Mouse (Mus musculus): ENCODE measurements around the gene Krtap10-4. TPM values are rescaled to one million over a fixed set of nuclear protein-coding genes. Genes with fewer than 3 reads are reported as not detected.

Gene Krtap10-4
- polyA plus RNA-seq, 1 experiment: not detected

Other genes with a start within 250 kb of the Krtap10-4 start
- gene Pttg1ip, start 245.4 kb downstream of the Krtap10-4 start, polyA plus RNA-seq (2012; rRNA removed): 70.0 and 74.8 TPM in 2 replicates
- gene Sumo3, start 221.0 kb downstream of the Krtap10-4 start, polyA plus RNA-seq (2012; rRNA removed): 368 and 420 TPM in 2 replicates
- gene Gm49325, start 220.9 kb downstream of the Krtap10-4 start, polyA plus RNA-seq (2012; rRNA removed): not detected in 2 replicates
- gene Ube2g2, start 204.8 kb downstream of the Krtap10-4 start, polyA plus RNA-seq (2012; rRNA removed): 56.9 and 57.7 TPM in 2 replicates
- 1.5 and 1.6 TPM in 2 replicates for gene Tspear, start 140.5 kb downstream of the Krtap10-4 start, polyA plus RNA-seq (2012; rRNA removed)
- not detected in 2 replicates for gene Gm19402, start 136.3 kb downstream of the Krtap10-4 start, polyA plus RNA-seq (2012; rRNA removed)
- gene Gm9508, start 129.9 kb downstream of the Krtap10-4 start, polyA plus RNA-seq (2012; rRNA removed): not detected in 2 replicates
- not detected in 2 replicates for gene Gm10272, start 120.5 kb downstream of the Krtap10-4 start, polyA plus RNA-seq (2012; rRNA removed)
- not detected in 2 replicates for gene Gm10024, start 115.6 kb downstream of the Krtap10-4 start, polyA plus RNA-seq (2012; rRNA removed)
- gene Gm10142, start 111.3 kb downstream of the Krtap10-4 start, polyA plus RNA-seq (2012; rRNA removed): not detected in 2 replicates
- gene Krtap12-1, start 106.5 kb downstream of the Krtap10-4 start, polyA plus RNA-seq (2012; rRNA removed): not detected in 2 replicates
- gene Gm10100, start 100.6 kb downstream of the Krtap10-4 start, polyA plus RNA-seq (2012; rRNA removed): not detected in 2 replicates
- not detected in 2 replicates for gene Gm18596, start 84.5 kb downstream of the Krtap10-4 start, polyA plus RNA-seq (2012; rRNA removed)
- gene Gm9736, start 75.7 kb downstream of the Krtap10-4 start, polyA plus RNA-seq (2012; rRNA removed): not detected in 2 replicates
- not detected in 2 replicates for gene Gm3233, start 67.4 kb downstream of the Krtap10-4 start, polyA plus RNA-seq (2012; rRNA removed)
- gene Gm3238, start 55.8 kb downstream of the Krtap10-4 start, polyA plus RNA-seq (2012; rRNA removed): not detected in 2 replicates
- not detected in 2 replicates for gene Gm7138, start 50.2 kb downstream of the Krtap10-4 start, polyA plus RNA-seq (2012; rRNA removed)
- gene Gm3250, start 44.6 kb downstream of the Krtap10-4 start, polyA plus RNA-seq (2012; rRNA removed): not detected in 2 replicates
- not detected in 2 replicates for gene Gm7137, start 38.9 kb downstream of the Krtap10-4 start, polyA plus RNA-seq (2012; rRNA removed)
- not detected in 2 replicates for gene Gm9639, start 32.0 kb downstream of the Krtap10-4 start, polyA plus RNA-seq (2012; rRNA removed)
- not detected in 2 replicates for gene Gm19668, start 28.0 kb downstream of the Krtap10-4 start, polyA plus RNA-seq (2012; rRNA removed)
- not detected in 2 replicates for gene Gm9507, start 15.3 kb downstream of the Krtap10-4 start, polyA plus RNA-seq (2012; rRNA removed)
- gene Gm2696, start 12.4 kb downstream of the Krtap10-4 start, polyA plus RNA-seq (2012; rRNA removed): 0.14 TPM in 1 of 2 replicates, not detected in the other
- not detected in 2 replicates for gene Krtap10-10, start 8.9 kb upstream of the Krtap10-4 start, polyA plus RNA-seq (2012; rRNA removed)
- not detected in 2 replicates for gene Gm36176, start 19.7 kb upstream of the Krtap10-4 start, polyA plus RNA-seq (2012; rRNA removed)
- 0.10 TPM in 1 of 2 replicates, not detected in the other for gene Gm10318, start 25.8 kb upstream of the Krtap10-4 start, polyA plus RNA-seq (2012; rRNA removed)
- gene Gm3285, start 34.9 kb upstream of the Krtap10-4 start, polyA plus RNA-seq (2012; rRNA removed): not detected in 2 replicates
- gene Lrrc3, start 75.4 kb upstream of the Krtap10-4 start, polyA plus RNA-seq (2012; rRNA removed): 9.5 and 15.3 TPM in 2 replicates
- 6.3 and 6.5 TPM in 2 replicates for gene Trpm2, start 143.5 kb upstream of the Krtap10-4 start, polyA plus RNA-seq (2012; rRNA removed)
- gene 1810043G02Rik, start 151.4 kb upstream of the Krtap10-4 start, polyA plus RNA-seq (2012; rRNA removed): 54.5 and 68.2 TPM in 2 replicates
- gene Pfkl, start 183.0 kb upstream of the Krtap10-4 start, polyA plus RNA-seq (2012; rRNA removed): 146 and 161 TPM in 2 replicates
- gene Dnmt3l, start 214.9 kb upstream of the Krtap10-4 start, polyA plus RNA-seq (2012; rRNA removed): not detected in 2 replicates
- gene Aire, start 216.5 kb upstream of the Krtap10-4 start, polyA plus RNA-seq (2012; rRNA removed): 0.55 and 0.74 TPM in 2 replicates
- 1.2 and 1.3 TPM in 2 replicates for gene Icosl, start 242.2 kb upstream of the Krtap10-4 start, polyA plus RNA-seq (2012; rRNA removed)